Mouse (Mus musculus) heart, embryonic 11.5 days (tissue): Measurements from ENCODE around the gene Odf4. TPM values are rescaled to one million over a fixed set of nuclear protein-coding genes. Genes with fewer than 3 reads are reported as not detected.
A peak's percentile ranks its signal among the peaks of the same experiment; 100 is the strongest.

Experiments used
- ATAC-seq: fragments of 200-750 bp; cut with Nextera tagmentation; replicated peaks from 2 replicates; pipeline ENCODE4 v1.8.0; 2017; ENCODE audit warnings: moderate library complexity; ENCODE audit not compliant: insufficient number of reproducible peaks, low FRiP score, low TSS enrichment
- H3K27ac ChIP-seq: fragments of 300-500 bp; sonication (generic); 2 replicates; pipeline ENCODE4 v1.5.1; 2014; ENCODE audit warnings: mild to moderate bottlenecking, low read depth, low read length
- H3K27me3 ChIP-seq: fragments of 300-500 bp; sonication (generic); 2 replicates; pipeline ENCODE4 v1.6.1; 2014; ENCODE audit warnings: mild to moderate bottlenecking, low read length, mixed read lengths; ENCODE audit not compliant: control insufficient read depth, insufficient read depth
- H3K36me3 ChIP-seq: fragments of 300-500 bp; sonication (generic); 2 replicates; pipeline ENCODE4 v1.6.1; 2014; ENCODE audit warnings: mild to moderate bottlenecking, low read length, moderate library complexity, mixed read lengths; ENCODE audit not compliant: control insufficient read depth, insufficient read depth
- H3K4me1 ChIP-seq: fragments of 300-500 bp; sonication (generic); 2 replicates; pipeline ENCODE4 v1.6.1; 2014; ENCODE audit warnings: low read length; ENCODE audit not compliant: control insufficient read depth, insufficient read depth
- H3K4me2 ChIP-seq: fragments of 300-500 bp; sonication (generic); 2 replicates; pipeline ENCODE4 v1.6.1; 2014; ENCODE audit warnings: mild to moderate bottlenecking, moderate library complexity
- H3K4me3 ChIP-seq: fragments of 300-500 bp; sonication (generic); 2 replicates; pipeline ENCODE4 v1.5.1; 2014; ENCODE audit warnings: low read depth, low read length
- H3K9ac ChIP-seq: fragments of 300-500 bp; sonication (generic); 2 replicates; pipeline ENCODE4 v1.6.1; 2014; ENCODE audit warnings: mild to moderate bottlenecking, low read depth, low read length, moderate library complexity
- H3K9me3 ChIP-seq: fragments of 300-500 bp; sonication (generic); replicated peaks from 2 replicates; pipeline ENCODE4 v1.6.1; 2016; ENCODE audit warnings: low read length; ENCODE audit not compliant: control insufficient read depth
- WGBS: fragments of 180-500 bp; shearing (Covaris S2); extraction: QIAGEN DNeasy Blood & Tissue Kit; methylation state at CpG from one replicate; pipeline ENCODE4 v1.1.7; 2014; ENCODE audit not compliant: insufficient replicate concordance; 5-methylcytosine and 5-hydroxymethylcytosine counted together
- polyA plus RNA-seq: library from polyadenylated mRNA; unstranded; fragments of >200 nt; fragmentation: Nextera tagmentation; extraction: Ambion mirVana; gene quantifications from 2 replicates; pipeline ENCODE4 v1.2.1, GENCODE M21; 2014

Odf4 gene
- polyA plus RNA-seq, 1 experiment from 2014 or later = not detected

GRCm38 (mm10) chr11:68956107-68956506, 29.2 kb upstream of the Odf4 start:
- peak overlapping the region; percentile 58; the same call in 1 of the 2 replicates for H3K9ac ChIP-seq
- peak overlapping the region; percentile 35 for H3K4me3 ChIP-seq
- H3K4me2 ChIP-seq = peak overlapping the region; percentile 83
- H3K4me1 ChIP-seq = peaks cover 15% of the 10 kb centered on the region
- ATAC-seq = no peak
- peaks cover 32% of the 10 kb centered on the region for H3K27me3 ChIP-seq
- WGBS = 7% methylated on average over 3 of the region's 3 CpGs
- peak overlapping the region; percentile 72 for H3K27ac ChIP-seq
- no peaks in the 10 kb centered on the region for H3K36me3 ChIP-seq
- H3K9me3 ChIP-seq = no peaks in the 10 kb centered on the region

- Histone ChIP-seq H3K27ac (no peak overlapping the region), H3K4me2 (peak overlapping the region; percentile 83), H3K36me3 (no peaks in the 10 kb centered on the region), H3K9me3 (no peaks in the 10 kb centered on the region), H3K4me1 (peaks cover 15% of the 10 kb centered on the region), H3K27me3 (peaks cover 32% of the 10 kb centered on the region), H3K4me3 (peak overlapping the region; percentile 47), H3K9ac (no peak overlapping the region)
- no peak for ATAC-seq
- WGBS = 65% methylated on average over 5 of the region's 5 CpGs
Measured at GRCm38 (mm10) chr11:68955473-68955872, 28.6 kb upstream of the Odf4 start.

- Histone ChIP-seq H3K27me3 (peaks cover 32% of the 10 kb centered on the region), H3K4me2 (peak overlapping the region; percentile 83), H3K27ac (no peak overlapping the region), H3K4me3 (peak overlapping the region; percentile 47), H3K9ac (peak overlapping the region; percentile 64; the same call in 1 of the 2 replicates), H3K4me1 (peaks cover 15% of the 10 kb centered on the region), H3K36me3 (no peaks in the 10 kb centered on the region), H3K9me3 (no peaks in the 10 kb centered on the region)
- WGBS = 1% methylated on average over 17 of the region's 17 CpGs
- no peak for ATAC-seq
Measured at GRCm38 (mm10) chr11:68954408-68954807, 27.5 kb upstream of the Odf4 start.

- H3K4me1 ChIP-seq = peaks cover 15% of the 10 kb centered on the region
- WGBS = 7% methylated on average over 13 of the region's 13 CpGs
Measured at GRCm38 (mm10) chr11:68953903-68954302, 27.0 kb upstream of the Odf4 start.

GRCm38 (mm10) chr11:68947542-68947993, 20.7 kb upstream of the Odf4 start:
- Histone ChIP-seq H3K4me3 (peak overlapping the region; percentile 30), H3K9ac (no peak overlapping the region), H3K4me1 (peaks cover 6% of the 10 kb centered on the region; the same call in 1 of the 2 replicates), H3K27ac (no peak overlapping the region), H3K9me3 (no peaks in the 10 kb centered on the region), H3K4me2 (peak overlapping the region; percentile 64), H3K27me3 (peaks cover 6% of the 10 kb centered on the region), H3K36me3 (no peaks in the 10 kb centered on the region)
- ATAC-seq = no peak
- WGBS = 10% methylated on average over 12 of the region's 12 CpGs

More at GRCm38 (mm10) chr11:68953903-68954302, 27.0 kb upstream of the Odf4 start:
- no peak overlapping the region for H3K27ac ChIP-seq
- H3K9me3 ChIP-seq = no peaks in the 10 kb centered on the region
- H3K27me3 ChIP-seq = peaks cover 32% of the 10 kb centered on the region
- H3K4me3 ChIP-seq = peak overlapping the region; percentile 47
- peak overlapping the region; percentile 83 for H3K4me2 ChIP-seq
- 0 out of 2 replicates have a peak overlapping the region, but pooled peaks have one; percentile 5 for H3K9ac ChIP-seq
- ATAC-seq = no peak
- H3K36me3 ChIP-seq = no peaks in the 10 kb centered on the region

GRCm38 (mm10) chr11:68946806-68947440, 20.0 kb upstream of the Odf4 start:
- 26% methylated on average over 15 of the region's 16 CpGs for WGBS
- peak overlapping the region; percentile 30 for H3K4me3 ChIP-seq
- no peak for ATAC-seq

GRCm38 (mm10) chr11:68946001-68946400, 19.1 kb upstream of the Odf4 start:
- Histone ChIP-seq H3K27ac (no peak overlapping the region), H3K4me3 (no peak overlapping the region), H3K27me3 (no peaks in the 10 kb centered on the region), H3K4me2 (no peak overlapping the region), H3K9me3 (no peaks in the 10 kb centered on the region), H3K9ac (no peak overlapping the region), H3K36me3 (no peaks in the 10 kb centered on the region), H3K4me1 (peaks cover 6% of the 10 kb centered on the region; the same call in 1 of the 2 replicates)
- ATAC-seq = no peak
- WGBS = 86% methylated on average over 4 of the region's 4 CpGs

More at GRCm38 (mm10) chr11:68946806-68947440, 20.0 kb upstream of the Odf4 start:
- no peak overlapping the region for H3K27ac ChIP-seq
- H3K4me2 ChIP-seq = peak overlapping the region; percentile 64
- peaks cover 6% of the 10 kb centered on the region for H3K27me3 ChIP-seq
- no peak overlapping the region for H3K9ac ChIP-seq
- no peaks in the 10 kb centered on the region for H3K9me3 ChIP-seq
- H3K4me1 ChIP-seq = peaks cover 6% of the 10 kb centered on the region; the same call in 1 of the 2 replicates
- H3K36me3 ChIP-seq = no peaks in the 10 kb centered on the region

GRCm38 (mm10) chr11:68945245-68945644, 18.4 kb upstream of the Odf4 start:
- 62% methylated on average over 2 of the region's 2 CpGs for WGBS
- Histone ChIP-seq H3K36me3 (no peaks in the 10 kb centered on the region), H3K9ac (no peak overlapping the region), H3K27ac (no peak overlapping the region), H3K9me3 (no peaks in the 10 kb centered on the region), H3K4me1 (peaks cover 6% of the 10 kb centered on the region), H3K4me3 (no peak overlapping the region), H3K4me2 (no peak overlapping the region), H3K27me3 (no peaks in the 10 kb centered on the region)
- no peak for ATAC-seq

GRCm38 (mm10) chr11:68942731-68943130, 15.8 kb upstream of the Odf4 start:
- Histone ChIP-seq H3K4me2 (no peak overlapping the region), H3K4me1 (peaks cover 6% of the 10 kb centered on the region), H3K36me3 (no peaks in the 10 kb centered on the region), H3K4me3 (no peak overlapping the region), H3K9me3 (no peaks in the 10 kb centered on the region), H3K27me3 (no peaks in the 10 kb centered on the region), H3K27ac (no peak overlapping the region), H3K9ac (no peak overlapping the region)
- 76% methylated on average over 8 of the region's 8 CpGs for WGBS
- no peak for ATAC-seq
